Mouse (Mus musculus) T-helper 1 cell (primary cell): Measurements from ENCODE around the gene Prm3.

Experiments used
- in situ Hi-C: fragments of 300-600 bp; cut with MboI, MseI; formaldehyde crosslinking; loops from one replicate; pipeline ENCODE4 v1.15.1; 2025; ENCODE audit warnings: high pct_unique_total_duplicates

Gene Prm3

DNA sequence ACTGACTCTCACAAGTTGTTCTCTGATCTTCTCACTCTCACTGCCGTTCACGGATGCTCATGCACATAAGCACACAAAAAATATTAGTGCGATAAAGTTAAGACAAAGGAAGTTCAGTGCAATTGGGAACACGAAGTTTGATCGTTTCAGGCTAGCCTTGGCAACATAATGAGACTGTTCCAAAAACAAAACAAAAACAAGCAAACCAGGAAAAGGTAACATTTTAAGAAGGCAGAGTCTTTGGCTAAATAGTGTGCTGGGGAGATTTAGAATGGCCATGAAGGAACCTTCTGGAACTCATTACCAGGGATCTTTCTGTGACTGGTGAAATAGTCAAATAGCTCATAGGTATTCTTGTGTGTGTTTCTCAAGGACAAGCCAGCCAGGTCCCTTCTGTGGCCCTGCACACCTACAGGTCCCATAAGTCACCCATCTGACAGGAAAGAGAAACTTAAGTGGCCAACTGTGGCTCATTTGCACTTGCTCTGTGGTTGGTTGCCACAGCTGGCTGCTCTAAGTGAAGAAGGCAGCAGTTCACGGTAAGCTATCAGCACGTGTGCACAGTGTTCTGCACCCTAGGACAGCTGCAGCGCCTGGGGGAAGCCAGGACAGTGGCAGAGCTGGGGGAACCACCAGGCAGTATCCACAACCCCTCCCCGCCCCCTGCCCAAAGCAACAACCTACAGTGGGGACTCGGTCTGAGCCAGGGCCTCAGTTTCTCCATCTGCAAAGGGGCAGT is 15.2 kb upstream of the Prm3 start, which contains the start of gene Prm1:
Gene Prm1 (minus strand): TSS at position 51 of the 739 bp plus-strand sequence.
- in situ Hi-C loops: loop anchor here (25.0 kb wide), 1 partner anchor 1969 kb away; the partner anchor contains the start of gene 1810013L24Rik

- in situ Hi-C loops: loop anchor here (25.0 kb wide), 1 partner anchor 1965 kb away; the partner anchor contains the start of gene 1810013L24Rik
Observed at GRCm38 (mm10) chr16:10802420-10802819, 11.7 kb upstream of the Prm3 start.

- in situ Hi-C loops: no loop called here
Observed at GRCm38 (mm10) chr16:10796034-10796433, 5.3 kb upstream of the Prm3 start, which contains the start of gene Prm2. TSS of gene Prm2 (minus strand) at chr16:10796134.

GRCm38 (mm10) chr16:10788866-10789265 is 1.8 kb downstream of the Prm3 start:
- in situ Hi-C loops: loop anchor here (5.0 kb wide), 2 partner anchors 48 to 222 kb away; partner anchors contain the start of gene Rmi2

- in situ Hi-C loops: loop anchor here (5.0 kb wide), 2 partner anchors 49 to 221 kb away; partner anchors contain the start of gene Rmi2
Observed at GRCm38 (mm10) chr16:10788271-10788670, 2.4 kb downstream of the Prm3 start, which contains the start of gene Tnp2. TSS of gene Tnp2 (minus strand) at chr16:10788660.

GRCm38 (mm10) chr16:10787548-10788058 is 3.1 kb downstream of the Prm3 start:
- in situ Hi-C loops: loop anchor here (5.0 kb wide), 2 partner anchors 50 to 220 kb away; partner anchors contain the start of gene Rmi2

DNA sequence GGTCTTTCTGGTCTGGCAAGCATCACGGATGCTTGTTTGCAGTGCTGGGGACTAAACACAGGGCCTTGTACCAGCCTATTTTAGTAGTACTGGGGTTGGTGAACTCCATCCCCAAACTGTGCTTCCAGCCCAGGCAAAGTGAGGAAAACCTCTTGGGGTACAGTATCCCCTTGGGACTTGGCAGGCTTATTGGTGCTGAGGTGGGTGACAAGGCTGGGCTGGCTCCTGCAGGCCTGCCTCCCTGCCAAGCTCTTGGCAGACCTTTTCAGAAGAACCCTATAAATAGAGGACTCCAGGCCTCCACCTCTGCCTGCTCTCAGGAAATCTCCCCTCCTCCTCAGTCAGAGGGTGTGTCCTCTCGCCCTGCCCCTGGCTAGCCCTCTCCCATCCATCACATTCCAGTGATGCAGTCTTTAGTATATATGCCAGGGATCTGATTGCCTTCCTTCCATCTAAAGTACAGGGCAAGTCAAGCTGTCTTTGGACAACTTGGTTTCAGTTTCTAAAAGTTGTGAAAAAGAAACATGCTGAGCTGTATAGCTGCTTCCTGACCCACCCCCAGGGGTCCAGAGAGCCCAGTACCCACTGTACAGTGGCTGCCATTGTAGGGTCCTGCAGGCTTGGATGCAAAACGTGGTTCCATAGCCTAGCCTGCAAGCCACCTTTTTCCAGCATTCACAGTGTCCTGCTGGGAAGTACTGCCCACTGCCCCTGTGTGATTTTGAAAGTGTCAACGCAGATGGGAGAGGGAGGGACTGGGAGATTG is 3.7 kb downstream of the Prm3 start:
- in situ Hi-C loops: loop anchor here (5.0 kb wide), 2 partner anchors 50 to 220 kb away; partner anchors contain the start of gene Rmi2

GRCm38 (mm10) chr16:10786288-10786687 is 4.4 kb downstream of the Prm3 start:
- in situ Hi-C loops: loop anchor here (5.0 kb wide), 2 partner anchors 51 to 219 kb away; partner anchors contain the start of gene Rmi2

DNA sequence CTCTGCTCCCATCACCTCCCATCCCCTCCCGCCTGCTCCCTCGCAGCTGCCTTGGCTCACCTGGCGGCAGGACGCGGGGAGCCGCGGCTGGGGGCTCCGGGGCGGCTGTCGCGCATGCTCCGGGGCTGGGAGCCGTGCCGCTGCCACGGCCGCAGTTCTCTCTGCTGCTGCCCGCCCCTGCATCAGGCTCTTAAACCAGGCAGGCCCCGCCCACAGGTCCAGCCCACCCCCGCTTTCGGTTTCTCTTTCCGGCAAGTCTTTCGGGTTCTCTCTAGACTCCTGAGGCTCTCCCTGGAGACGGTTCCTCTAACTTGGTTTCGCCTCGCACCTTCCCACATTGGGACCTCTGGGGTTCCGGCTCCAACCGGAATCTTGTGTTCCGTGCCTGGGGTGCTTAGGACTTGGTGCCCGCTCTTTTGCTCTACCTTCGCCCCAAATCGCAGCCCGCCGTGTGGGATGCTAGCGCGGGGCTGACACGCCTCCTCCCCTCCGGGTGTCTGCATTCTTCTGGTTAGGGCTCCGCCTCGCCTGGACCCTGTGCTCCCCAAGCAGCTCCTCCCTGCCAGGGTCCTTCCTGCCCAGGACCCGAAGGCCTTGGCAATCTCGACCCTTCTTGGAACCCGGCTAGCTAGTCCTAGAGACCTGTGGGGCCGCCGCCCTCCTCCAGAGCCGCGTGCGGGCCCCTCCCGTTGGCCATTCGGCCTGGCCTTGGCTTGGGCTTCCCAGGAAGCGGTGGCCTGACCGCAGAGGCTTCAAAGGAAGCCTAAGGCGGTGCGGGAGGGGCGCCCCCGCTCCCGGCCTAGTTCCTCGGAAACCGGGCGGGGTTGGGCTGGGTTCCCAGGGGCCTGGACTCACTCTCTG is 5.1 kb downstream of the Prm3 start, which contains the start of gene Socs1:
Gene Socs1 (minus strand): TSS at position 166 of the 861 bp plus-strand sequence.
- in situ Hi-C loops: loop anchor here (5.0 kb wide), 2 partner anchors 52 to 218 kb away; partner anchors contain the start of gene Rmi2

GRCm38 (mm10) chr16:10784793-10785370 is 5.8 kb downstream of the Prm3 start:
- in situ Hi-C loops: loop anchor here (5.0 kb wide), 2 partner anchors 52 to 218 kb away; partner anchors contain the start of gene Rmi2

- in situ Hi-C loops: no loop called here
Observed at GRCm38 (mm10) chr16:10783883-10784792, 6.6 kb downstream of the Prm3 start.

- in situ Hi-C loops: no loop called here
Observed at GRCm38 (mm10) chr16:10783451-10783850, 7.3 kb downstream of the Prm3 start.

- in situ Hi-C loops: no loop called here
Observed at GRCm38 (mm10) chr16:10783152-10783434, 7.6 kb downstream of the Prm3 start.

- in situ Hi-C loops: no loop called here
Observed at GRCm38 (mm10) chr16:10782377-10783151, 8.2 kb downstream of the Prm3 start.

DNA sequence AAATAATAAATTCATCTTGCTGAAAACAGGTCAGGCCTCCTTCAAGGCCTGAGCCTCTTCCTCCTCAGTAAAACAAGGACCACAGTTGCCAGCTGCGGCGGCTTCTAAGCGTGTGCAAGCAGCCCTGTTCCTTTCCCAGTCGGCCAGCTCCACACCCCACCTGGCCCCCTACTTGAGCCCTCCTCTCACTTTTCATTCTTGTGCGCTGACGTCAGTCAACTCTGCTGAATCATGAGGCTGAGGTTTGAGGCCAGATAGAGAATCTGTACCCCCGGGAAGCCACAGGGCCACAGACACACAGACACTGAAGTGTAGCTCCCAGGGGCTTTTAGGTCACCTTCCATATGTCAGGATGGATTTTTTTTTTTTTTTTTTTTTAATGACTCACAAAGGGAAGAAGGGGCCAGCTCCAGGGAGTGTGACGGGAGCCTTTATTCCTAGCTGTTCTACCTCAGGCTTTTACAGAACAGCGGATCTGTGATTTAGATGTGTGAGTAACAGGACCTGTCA is 8.8 kb downstream of the Prm3 start:
- in situ Hi-C loops: no loop called here

GRCm38 (mm10) chr16:10780631-10781120 is 10.0 kb downstream of the Prm3 start:
- in situ Hi-C loops: no loop called here

- in situ Hi-C loops: loop anchor here (10.0 kb wide), 1 partner anchor 363 kb away; the partner anchor contains the start of gene Nubp1
Observed at GRCm38 (mm10) chr16:10777579-10778160, 13.0 kb downstream of the Prm3 start.

DNA sequence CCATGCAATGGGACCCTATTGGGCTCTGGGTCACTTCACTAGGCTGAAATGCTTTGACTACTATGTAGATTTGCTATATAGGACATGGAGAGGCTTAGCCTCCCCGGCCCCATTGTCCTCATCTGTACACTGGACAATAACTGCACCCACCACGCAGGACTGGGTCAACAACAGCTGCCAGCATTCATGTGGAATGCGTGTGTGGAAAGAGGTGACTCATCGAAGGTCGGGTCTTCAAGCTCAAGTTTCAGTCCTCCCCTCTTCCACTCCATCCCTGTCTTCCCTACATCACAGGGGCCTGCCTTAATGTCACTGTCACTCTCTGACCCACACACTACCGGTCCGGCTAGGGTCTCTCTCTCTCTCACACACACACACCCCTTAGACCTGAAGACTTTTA is 14.4 kb downstream of the Prm3 start:
- in situ Hi-C loops: loop anchor here (10.0 kb wide), 1 partner anchor 362 kb away; the partner anchor contains the start of gene Nubp1
